ENCODE assay signal across 19 mouse cellular contexts in the genomic region with DNA sequence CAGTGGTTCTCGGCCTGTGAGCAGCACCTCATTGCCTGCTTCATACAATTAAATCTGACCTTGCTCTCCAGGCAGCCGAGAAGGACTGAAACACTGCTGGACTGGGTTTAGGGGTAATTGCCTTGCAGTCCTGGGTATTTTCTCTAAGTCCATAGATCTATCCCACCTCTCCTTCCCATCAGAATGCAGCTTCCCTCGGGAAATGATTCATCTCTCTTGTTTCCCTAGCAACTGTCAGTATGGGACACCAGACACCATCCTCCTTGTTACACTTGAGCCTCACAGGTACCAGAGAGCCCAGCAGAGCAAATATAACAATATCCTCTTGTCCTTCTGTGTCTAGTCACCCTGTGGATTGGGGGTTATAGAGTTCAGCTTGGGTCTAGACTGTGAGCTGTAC.
DNase-seq lines count a peak whose midpoint lies in the region; ATAC-seq and TF ChIP-seq lines count a peak whose summit lies in the region.
"Had no signal": no experiment of that assay in that cellular context is flagged by ENCODE, and none has a peak within 500 bp of the region (broad histone marks: within the 10 kb centered on the region; RNA-seq: fewer than 3 reads in every experiment).

No protein-coding gene starts in this region.

- no peaks in the 10 kb centered on the region for H3K9me3 ChIP-seq in hindbrain, postnatal 0 days (ENCODE audit: low read length)
- H3K9me3 ChIP-seq in hindbrain, embryonic 16.5 days (ENCODE audit: control insufficient read depth, low read length) = no peaks in the 10 kb centered on the region
- H3K9me3 ChIP-seq in midbrain, embryonic 13.5 days = no peaks in the 10 kb centered on the region
- no peaks in the 10 kb centered on the region for H3K9me3 ChIP-seq in midbrain, embryonic 15.5 days
- H3K9me3 ChIP-seq: embryonic facial prominence, embryonic 13.5 days; forebrain, embryonic 13.5 days; heart, embryonic 13.5 days; hindbrain, embryonic 15.5 days had no signal

- no peaks in the 10 kb centered on the region for H3K36me3 ChIP-seq in hindbrain, postnatal 0 days (ENCODE audit: insufficient read depth, low read length)
- H3K36me3 ChIP-seq in hindbrain, embryonic 16.5 days (ENCODE audit: control insufficient read depth, insufficient read depth, low read length) = no peaks in the 10 kb centered on the region
- no peaks in the 10 kb centered on the region for H3K36me3 ChIP-seq in midbrain, embryonic 13.5 days
- no peaks in the 10 kb centered on the region for H3K36me3 ChIP-seq in midbrain, embryonic 15.5 days (replicated peaks)
- H3K36me3 ChIP-seq: embryonic facial prominence, embryonic 13.5 days; heart, embryonic 13.5 days; hindbrain, embryonic 15.5 days had no signal

- H3K4me1 ChIP-seq in hindbrain, postnatal 0 days (ENCODE audit: insufficient read depth, low read length) = no peaks in the 10 kb centered on the region
- H3K4me1 ChIP-seq in hindbrain, embryonic 16.5 days (ENCODE audit: control insufficient read depth, insufficient read depth, low read depth, low read length) = no peaks in the 10 kb centered on the region
- H3K4me1 ChIP-seq in midbrain, embryonic 13.5 days (replicated peaks) = no peaks in the 10 kb centered on the region
- H3K4me1 ChIP-seq in midbrain, embryonic 15.5 days = peaks cover 6% of the 10 kb centered on the region; the same call in 1 of the 2 replicates
- H3K4me1 ChIP-seq: embryonic facial prominence, embryonic 13.5 days; forebrain, embryonic 13.5 days; heart, embryonic 13.5 days; hindbrain, embryonic 15.5 days had no signal

- H3K9ac ChIP-seq in hindbrain, postnatal 0 days (replicated peaks; ENCODE audit: low read length) = no peak overlapping the region
- no peak overlapping the region for H3K9ac ChIP-seq in hindbrain, embryonic 16.5 days (ENCODE audit: low read depth, low read length)
- no peak overlapping the region for H3K9ac ChIP-seq in midbrain, embryonic 13.5 days (replicated peaks)
- no peak overlapping the region for H3K9ac ChIP-seq in midbrain, embryonic 15.5 days
- H3K9ac ChIP-seq: embryonic facial prominence, embryonic 13.5 days; forebrain, embryonic 13.5 days; heart, embryonic 13.5 days; hindbrain, embryonic 15.5 days had no signal

- WGBS in hindbrain, postnatal 0 days = 62% methylated on average over 3 of the region's 3 CpGs
- WGBS in hindbrain, embryonic 16.5 days = 66% methylated on average over 3 of the region's 3 CpGs
- WGBS in midbrain, embryonic 13.5 days = 72% methylated on average over 3 of the region's 3 CpGs
- 53% methylated on average over 3 of the region's 3 CpGs for WGBS in midbrain, embryonic 15.5 days

- no peaks in the 10 kb centered on the region for H3K27me3 ChIP-seq in hindbrain, postnatal 0 days (ENCODE audit: insufficient read depth, low read length)
- H3K27me3 ChIP-seq in hindbrain, embryonic 16.5 days (replicated peaks; ENCODE audit: control insufficient read depth, insufficient read depth, low read length) = no peaks in the 10 kb centered on the region
- no peaks in the 10 kb centered on the region for H3K27me3 ChIP-seq in midbrain, embryonic 13.5 days
- H3K27me3 ChIP-seq in midbrain, embryonic 15.5 days (replicated peaks) = no peaks in the 10 kb centered on the region
- H3K27me3 ChIP-seq: embryonic facial prominence, embryonic 13.5 days; forebrain, embryonic 13.5 days; heart, embryonic 13.5 days; hindbrain, embryonic 15.5 days had no signal

- TF ChIP-seq CTCF in hindbrain, postnatal 0 days (IDR thresholded peaks at IDR 0.05; ENCODE audit: low read depth) = no peak

- no peak overlapping the region for H3K4me3 ChIP-seq in hindbrain, postnatal 0 days (ENCODE audit: low read length)
- H3K4me3 ChIP-seq in hindbrain, embryonic 16.5 days (ENCODE audit: low read length) = no peak overlapping the region
- H3K4me3 ChIP-seq in midbrain, embryonic 13.5 days (replicated peaks) = no peak overlapping the region
- no peak overlapping the region for H3K4me3 ChIP-seq in midbrain, embryonic 15.5 days
- H3K4me3 ChIP-seq: embryonic facial prominence, embryonic 13.5 days; forebrain, embryonic 13.5 days; heart, adult 2 months; heart, embryonic 13.5 days; hindbrain, embryonic 15.5 days had no signal

- peak; percentile 28 for DNase-seq in hindbrain, postnatal 0 days (ENCODE audit: low spot score)
- peak; percentile 24 for DNase-seq in brain, adult 2 months (ENCODE audit: low read depth, low spot score)
- peak; percentile 6 for DNase-seq in brain, embryonic 18.5 days (ENCODE audit: low read depth, low spot score)
- DNase-seq: adrenal gland, adult 8-10 months; adrenal gland, postnatal 36 days; cerebellum, adult 18-20 months; cerebellum, adult 9-11 months; cerebellum, postnatal 36 days; gastrocnemius, postnatal 10 days; heart, adult 2 months; heart, postnatal 36 days had no signal

- H3K27ac ChIP-seq in hindbrain, postnatal 0 days = no peak overlapping the region
- no peak overlapping the region for H3K27ac ChIP-seq in hindbrain, embryonic 16.5 days (ENCODE audit: low read depth, low read length)
- H3K27ac ChIP-seq in midbrain, embryonic 13.5 days = no peak overlapping the region
- H3K27ac ChIP-seq in midbrain, embryonic 15.5 days = no peak overlapping the region
- H3K27ac ChIP-seq: embryonic facial prominence, embryonic 13.5 days; forebrain, embryonic 13.5 days; heart, adult 2 months; heart, embryonic 13.5 days; hindbrain, embryonic 15.5 days had no signal

- no peak overlapping the region for H3K4me2 ChIP-seq in hindbrain, postnatal 0 days (ENCODE audit: low read depth, low read length)
- H3K4me2 ChIP-seq in hindbrain, embryonic 16.5 days (ENCODE audit: low read length) = no peak overlapping the region
- no peak overlapping the region for H3K4me2 ChIP-seq in midbrain, embryonic 13.5 days (replicated peaks)
- H3K4me2 ChIP-seq in midbrain, embryonic 15.5 days = no peak overlapping the region
- H3K4me2 ChIP-seq: embryonic facial prominence, embryonic 13.5 days; forebrain, embryonic 13.5 days; heart, embryonic 13.5 days; hindbrain, embryonic 15.5 days had no signal

- ATAC-seq in hindbrain, postnatal 0 days = no peak
- ATAC-seq in hindbrain, embryonic 16.5 days = no peak
- ATAC-seq in midbrain, embryonic 13.5 days = 0 out of 2 replicates have a peak, but pooled peaks have one; percentile 40
- ATAC-seq in midbrain, embryonic 15.5 days (replicated peaks) = no peak; the same call in 1 of the 2 replicates
- no peak for ATAC-seq in granulocyte monocyte progenitor cell, adult 5-6 weeks (replicated peaks; ENCODE audit: poor library complexity, severe bottlenecking)
- ATAC-seq: forebrain, embryonic 13.5 days had no signal
